Mouse (Mus musculus) liver, embryonic 11.5 days (tissue): ENCODE data around the gene Dync2li1. TPM values are rescaled to one million over a fixed set of nuclear protein-coding genes. Genes with fewer than 3 reads are reported as not detected.

Experiments used
- ATAC-seq: fragments of 200-750 bp; cut with Nextera tagmentation; replicated peaks from 2 replicates; pipeline ENCODE4 v1.8.0; 2017; ENCODE audit warnings: moderate number of reproducible peaks, mild to moderate bottlenecking, moderate TSS enrichment, moderate library complexity; ENCODE audit not compliant: low FRiP score
- DNase-seq: peaks from one replicate; pipeline ENCODE4 v3.0.0-alpha.2; 2017; ENCODE audit warnings: low spot score
- H3K27ac ChIP-seq: fragments of 300-500 bp; sonication (generic); 2 replicates; pipeline ENCODE4 v1.5.1; 2014; ENCODE audit warnings: mild to moderate bottlenecking, low read depth, low read length, control low read depth
- H3K27me3 ChIP-seq: fragments of 300-500 bp; sonication (generic); replicated peaks from 2 replicates; pipeline ENCODE4 v1.6.1; 2014; ENCODE audit warnings: low read length, mixed read lengths; ENCODE audit not compliant: control insufficient read depth, insufficient read depth
- H3K36me3 ChIP-seq: fragments of 300-500 bp; sonication (generic); 2 replicates; pipeline ENCODE4 v1.6.1; 2014; ENCODE audit warnings: mild to moderate bottlenecking, low read length, moderate library complexity, mixed read lengths; ENCODE audit not compliant: control insufficient read depth, insufficient read depth
- H3K4me1 ChIP-seq: fragments of 300-500 bp; sonication (generic); replicated peaks from 2 replicates; pipeline ENCODE4 v1.6.1; 2014; ENCODE audit warnings: low read length, mixed read lengths; ENCODE audit not compliant: control insufficient read depth, insufficient read depth
- H3K4me2 ChIP-seq: fragments of 300-500 bp; sonication (generic); 2 replicates; pipeline ENCODE4 v1.6.1; 2014; ENCODE audit warnings: mild to moderate bottlenecking, control low read depth, moderate library complexity
- H3K4me3 ChIP-seq: fragments of 300-500 bp; sonication (generic); 2 replicates; pipeline ENCODE4 v1.5.1; 2014; ENCODE audit warnings: low read depth, low read length, control low read depth
- H3K9ac ChIP-seq: fragments of 300-500 bp; sonication (generic); 2 replicates; pipeline ENCODE4 v1.6.1; 2014; ENCODE audit warnings: low read depth, low read length, control low read depth
- H3K9me3 ChIP-seq: fragments of 300-500 bp; sonication (generic); 2 replicates; pipeline ENCODE4 v1.6.1; 2016; ENCODE audit warnings: low read length, inconsistent platforms, mixed read lengths; ENCODE audit not compliant: control insufficient read depth
- WGBS: fragments of 180-500 bp; shearing (Covaris S2); extraction: QIAGEN DNeasy Blood & Tissue Kit; methylation state at CpG from one replicate; pipeline ENCODE4 v1.1.7; 2014; 5-methylcytosine and 5-hydroxymethylcytosine counted together
- polyA plus RNA-seq: library from polyadenylated mRNA; unstranded; fragments of >200 nt; fragmentation: Nextera tagmentation; extraction: Ambion mirVana; gene quantifications from 2 replicates; pipeline ENCODE4 v1.2.1, GENCODE M21; 2014

Dync2li1 gene
- polyA plus RNA-seq, 1 experiment from 2014 or later, result 8.9 TPM

DNA sequence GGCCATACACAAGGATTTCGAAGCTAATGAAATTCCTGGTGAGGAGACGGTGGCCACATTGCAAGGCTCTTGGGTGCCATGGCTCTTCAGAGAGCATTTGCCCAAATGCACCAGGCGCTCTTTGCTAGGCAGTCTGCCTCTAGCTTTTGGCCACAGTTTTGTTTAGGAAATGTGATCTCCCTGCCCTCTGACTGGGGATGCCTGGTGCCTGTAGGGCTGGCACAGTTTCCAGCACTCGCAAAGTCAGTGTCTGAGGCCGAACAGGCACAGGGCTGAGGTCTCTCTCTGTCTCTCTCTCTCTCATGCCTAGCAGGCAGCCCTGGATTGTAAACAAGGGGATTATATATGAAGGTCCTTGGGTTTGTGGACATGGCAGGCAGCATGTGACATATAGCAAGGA, 63.8 kb downstream of the Dync2li1 start:
- DNase-seq, result no peak
- H3K27me3 ChIP-seq, result no peaks in the 10 kb centered on the region
- peaks cover 5% of the 10 kb centered on the region for H3K4me1 ChIP-seq
- H3K9me3 ChIP-seq, result no peaks in the 10 kb centered on the region
- WGBS, result 77% methylated on average over 5 of the region's 5 CpGs
- H3K4me2 ChIP-seq, result no peak overlapping the region
- no peak overlapping the region for H3K4me3 ChIP-seq
- H3K9ac ChIP-seq, result no peak overlapping the region
- no peaks in the 10 kb centered on the region for H3K36me3 ChIP-seq
- no peak for ATAC-seq
- H3K27ac ChIP-seq, result no peak overlapping the region

DNA sequence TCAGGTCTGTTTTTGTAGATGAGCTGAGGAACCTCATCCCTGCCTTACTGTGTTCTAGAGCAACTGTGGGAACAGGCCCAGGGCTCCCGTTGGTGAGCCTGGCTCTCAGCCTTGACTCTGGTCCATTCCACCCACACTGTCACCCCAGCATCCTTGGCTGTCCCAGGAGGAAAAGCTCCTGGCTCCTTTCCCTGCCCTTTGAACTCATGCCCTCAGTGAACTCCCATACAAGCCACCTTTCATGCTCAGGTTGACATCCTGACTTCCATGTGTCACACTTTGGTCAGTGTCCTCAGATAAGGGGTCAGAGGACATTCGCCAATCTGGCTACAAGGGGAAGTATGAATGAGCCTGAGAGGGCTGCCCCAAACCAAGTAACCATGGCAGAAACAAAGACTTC, 67.4 kb downstream of the Dync2li1 start:
- Histone ChIP-seq H3K4me2 (no peak overlapping the region), H3K9ac (no peak overlapping the region), H3K27ac (no peak overlapping the region), H3K27me3 (no peaks in the 10 kb centered on the region), H3K9me3 (no peaks in the 10 kb centered on the region), H3K36me3 (no peaks in the 10 kb centered on the region), H3K4me3 (no peak overlapping the region), H3K4me1 (peaks cover 5% of the 10 kb centered on the region)
- DNase-seq (no peak), ATAC-seq (no peak)
- 55% methylated on average over 2 of the region's 2 CpGs for WGBS

GRCm38 (mm10) chr17:84696537-84696936, 70.2 kb downstream of the Dync2li1 start:
- Histone ChIP-seq H3K27me3 (no peaks in the 10 kb centered on the region), H3K36me3 (no peaks in the 10 kb centered on the region), H3K9ac (no peak overlapping the region), H3K27ac (no peak overlapping the region), H3K4me2 (no peak overlapping the region), H3K4me3 (no peak overlapping the region), H3K9me3 (no peaks in the 10 kb centered on the region), H3K4me1 (peaks cover 5% of the 10 kb centered on the region)
- no peak for ATAC-seq
- WGBS, result 71% methylated on average over 6 of the region's 6 CpGs
- DNase-seq, result no peak

DNA sequence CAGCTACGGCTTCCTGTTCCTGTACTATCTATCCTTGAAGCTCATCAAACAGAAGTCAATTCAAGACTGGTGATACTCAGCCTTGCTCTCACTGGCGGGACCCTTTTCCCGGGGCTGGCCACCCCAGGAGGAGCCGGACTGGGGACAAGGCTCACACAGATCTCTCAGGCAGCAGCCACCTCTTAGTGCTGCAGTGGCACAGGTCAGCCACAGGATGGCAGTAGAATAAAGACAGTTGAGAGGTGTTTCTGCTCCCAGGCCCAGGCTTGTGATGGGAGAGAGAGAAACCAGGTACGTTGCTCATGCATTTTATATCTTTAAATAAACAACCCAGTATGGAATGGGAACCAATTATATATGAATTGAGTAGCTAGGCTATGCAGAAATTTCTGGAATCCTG, 72.4 kb downstream of the Dync2li1 start:
- Histone ChIP-seq H3K4me3 (no peak overlapping the region), H3K9ac (no peak overlapping the region), H3K4me1 (no peaks in the 10 kb centered on the region), H3K9me3 (no peaks in the 10 kb centered on the region), H3K4me2 (no peak overlapping the region), H3K27ac (no peak overlapping the region), H3K27me3 (no peaks in the 10 kb centered on the region), H3K36me3 (peaks cover under 1% of the 10 kb centered on the region; the same call in 1 of the 2 replicates)
- no peak for DNase-seq
- no peak for ATAC-seq
- 33% methylated on average over 5 of the region's 5 CpGs for WGBS

Other genes with a start within 250 kb of the Dync2li1 start
- 12.3 and 12.9 TPM in 2 replicates for gene Thada, start 160.3 kb upstream of the Dync2li1 start, polyA plus RNA-seq
- gene Plekhh2, start 114.6 kb upstream of the Dync2li1 start, polyA plus RNA-seq, result 2.1 and 2.4 TPM in 2 replicates
- 0.10 and 0.14 TPM in 2 replicates for gene Abcg8, start 49.8 kb downstream of the Dync2li1 start, polyA plus RNA-seq
- gene Abcg5, start 56.5 kb downstream of the Dync2li1 start, polyA plus RNA-seq, result 0.18 and 0.53 TPM in 2 replicates
- 84.9 and 97.9 TPM in 2 replicates for gene Lrpprc, start 164.3 kb downstream of the Dync2li1 start, polyA plus RNA-seq